Mouse (Mus musculus) heart, embryonic 15.5 days (tissue): ENCODE measurements at regions not wholly inside any gene's neighbourhood (a gene's known extent, or its start where the extent isn't known, plus 50 kb on each side); places are given as distances from the start of the nearest gene placed in this dataset.

Experiments
- ATAC-seq: fragments of 200-750 bp; cut with Nextera tagmentation; replicated peaks from 2 replicates; pipeline ENCODE4 v1.8.0; 2017; ENCODE audit warnings: low read depth, moderate TSS enrichment; ENCODE audit not compliant: insufficient number of reproducible peaks, insufficient read depth, low FRiP score
- H3K27ac ChIP-seq: fragments of 300-500 bp; sonication (generic); 2 replicates; pipeline ENCODE4 v1.5.1; 2015; ENCODE audit warnings: mild to moderate bottlenecking, inconsistent platforms
- H3K27me3 ChIP-seq: fragments of 300-500 bp; sonication (generic); 2 replicates; pipeline ENCODE4 v1.6.1; 2015; ENCODE audit warnings: inconsistent platforms
- H3K36me3 ChIP-seq: fragments of 300-500 bp; sonication (generic); 2 replicates; pipeline ENCODE4 v1.6.1; 2015; ENCODE audit warnings: mild to moderate bottlenecking, inconsistent platforms
- H3K4me1 ChIP-seq: fragments of 300-500 bp; sonication (generic); replicated peaks from 2 replicates; pipeline ENCODE4 v1.6.1; 2015; ENCODE audit warnings: inconsistent platforms
- H3K4me2 ChIP-seq: fragments of 300-500 bp; sonication (generic); 2 replicates; pipeline ENCODE4 v1.6.1; 2015; ENCODE audit warnings: inconsistent platforms, mild to moderate bottlenecking, moderate library complexity
- H3K4me3 ChIP-seq: fragments of 300-500 bp; sonication (generic); 2 replicates; pipeline ENCODE4 v1.5.1; 2015; ENCODE audit warnings: mild to moderate bottlenecking, inconsistent platforms
- H3K9ac ChIP-seq: fragments of 300-500 bp; sonication (generic); 2 replicates; pipeline ENCODE4 v1.6.1; 2015; ENCODE audit warnings: mild to moderate bottlenecking, inconsistent platforms
- H3K9me3 ChIP-seq: fragments of 300-500 bp; sonication (generic); replicated peaks from 2 replicates; pipeline ENCODE4 v1.6.1; 2016; ENCODE audit warnings: inconsistent platforms
- WGBS: fragments of 180-500 bp; shearing (Covaris S2); methylation state at CpG from one replicate; pipeline ENCODE4 v1.1.7; 2015; ENCODE audit warnings: mixed read lengths; 5-methylcytosine and 5-hydroxymethylcytosine counted together

DNA sequence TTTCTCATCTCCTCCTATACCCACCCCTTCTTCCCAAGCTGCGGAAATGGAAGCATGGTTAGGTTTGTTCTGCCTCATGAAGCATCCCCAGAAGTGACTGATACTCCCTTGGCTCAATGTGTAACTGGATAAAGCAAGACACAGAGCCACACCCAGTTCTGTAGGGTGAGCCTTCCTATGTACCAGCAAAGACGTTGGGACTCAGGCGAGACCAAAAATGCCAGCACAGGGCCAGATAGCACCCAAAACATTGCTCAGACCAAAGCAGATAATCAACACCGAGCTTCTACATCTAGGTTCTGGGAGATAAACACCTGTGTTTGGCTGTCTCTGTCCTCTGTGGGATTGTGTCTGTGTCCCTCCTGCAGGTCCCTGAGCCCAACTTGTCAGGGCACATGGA is 212.8 kb upstream of the Irx3 start:
- Histone ChIP-seq H3K9ac (no peak overlapping the region), H3K4me2 (no peak overlapping the region), H3K4me3 (no peak overlapping the region), H3K27ac (no peak overlapping the region), H3K27me3 (0 out of 2 replicates have a peak, but pooled peaks cover 2% of the 10 kb centered on the region), H3K4me1 (no peaks in the 10 kb centered on the region), H3K36me3 (no peaks in the 10 kb centered on the region), H3K9me3 (no peaks in the 10 kb centered on the region)
- no peak for ATAC-seq
- 69% methylated on average over 4 of the region's 4 CpGs for WGBS

DNA sequence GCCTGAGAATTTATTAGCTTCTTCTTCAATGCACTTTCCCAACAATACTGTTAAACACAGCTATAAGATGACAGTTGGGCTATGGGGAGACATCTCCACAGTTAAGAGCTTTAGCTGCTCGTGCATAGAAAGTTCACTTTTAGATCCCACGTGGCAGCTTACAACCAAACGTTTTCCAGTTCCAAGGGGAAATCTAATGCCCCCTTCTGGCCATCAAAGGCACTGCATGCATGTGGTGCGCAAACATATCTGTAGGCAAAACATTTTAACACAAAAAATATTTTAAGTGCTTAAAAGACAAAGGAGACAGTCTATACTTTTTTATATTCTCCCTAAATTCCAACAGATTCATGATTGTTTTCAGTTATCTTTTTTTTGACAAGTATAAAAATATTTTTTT is 211.3 kb upstream of the Irx3 start:
- H3K27ac ChIP-seq: no peak overlapping the region
- H3K36me3 ChIP-seq: no peaks in the 10 kb centered on the region
- no peaks in the 10 kb centered on the region for H3K4me1 ChIP-seq
- no peak for ATAC-seq
- 61% methylated on average over 4 of the region's 4 CpGs for WGBS
- no peak overlapping the region for H3K4me2 ChIP-seq
- H3K9ac ChIP-seq: no peak overlapping the region
- no peak overlapping the region for H3K4me3 ChIP-seq
- peaks cover 6% of the 10 kb centered on the region; the same call in 1 of the 2 replicates for H3K27me3 ChIP-seq
- no peaks in the 10 kb centered on the region for H3K9me3 ChIP-seq

DNA sequence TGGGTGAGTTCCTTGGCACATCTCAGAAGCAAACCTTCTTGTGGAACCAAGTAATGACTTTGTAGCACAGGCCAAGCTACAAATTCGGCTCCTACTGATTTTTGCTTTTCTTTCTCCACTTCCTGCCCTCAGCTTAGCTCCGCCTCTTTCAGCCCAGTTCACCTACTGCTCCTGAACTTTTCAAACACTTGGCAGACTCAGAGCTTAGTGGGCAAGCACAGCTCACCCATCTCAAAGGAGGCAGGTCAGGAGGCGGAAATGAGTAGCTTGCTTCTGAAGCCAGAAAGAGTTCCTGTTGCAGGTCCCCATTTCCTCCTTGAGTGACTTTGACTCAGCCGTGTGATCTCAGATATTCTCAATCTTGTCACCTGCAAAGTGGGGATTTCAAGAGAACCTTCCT is 208.5 kb upstream of the Irx3 start:
- WGBS: 70% methylated on average over 4 of the region's 4 CpGs
- H3K4me3 ChIP-seq: no peak overlapping the region
- H3K9ac ChIP-seq: no peak overlapping the region
- ATAC-seq: no peak
- H3K4me2 ChIP-seq: no peak overlapping the region
- no peaks in the 10 kb centered on the region for H3K36me3 ChIP-seq
- H3K9me3 ChIP-seq: no peaks in the 10 kb centered on the region
- no peak overlapping the region for H3K27ac ChIP-seq
- H3K4me1 ChIP-seq: no peaks in the 10 kb centered on the region
- H3K27me3 ChIP-seq: peaks cover 4% of the 10 kb centered on the region; the same call in 1 of the 2 replicates

DNA sequence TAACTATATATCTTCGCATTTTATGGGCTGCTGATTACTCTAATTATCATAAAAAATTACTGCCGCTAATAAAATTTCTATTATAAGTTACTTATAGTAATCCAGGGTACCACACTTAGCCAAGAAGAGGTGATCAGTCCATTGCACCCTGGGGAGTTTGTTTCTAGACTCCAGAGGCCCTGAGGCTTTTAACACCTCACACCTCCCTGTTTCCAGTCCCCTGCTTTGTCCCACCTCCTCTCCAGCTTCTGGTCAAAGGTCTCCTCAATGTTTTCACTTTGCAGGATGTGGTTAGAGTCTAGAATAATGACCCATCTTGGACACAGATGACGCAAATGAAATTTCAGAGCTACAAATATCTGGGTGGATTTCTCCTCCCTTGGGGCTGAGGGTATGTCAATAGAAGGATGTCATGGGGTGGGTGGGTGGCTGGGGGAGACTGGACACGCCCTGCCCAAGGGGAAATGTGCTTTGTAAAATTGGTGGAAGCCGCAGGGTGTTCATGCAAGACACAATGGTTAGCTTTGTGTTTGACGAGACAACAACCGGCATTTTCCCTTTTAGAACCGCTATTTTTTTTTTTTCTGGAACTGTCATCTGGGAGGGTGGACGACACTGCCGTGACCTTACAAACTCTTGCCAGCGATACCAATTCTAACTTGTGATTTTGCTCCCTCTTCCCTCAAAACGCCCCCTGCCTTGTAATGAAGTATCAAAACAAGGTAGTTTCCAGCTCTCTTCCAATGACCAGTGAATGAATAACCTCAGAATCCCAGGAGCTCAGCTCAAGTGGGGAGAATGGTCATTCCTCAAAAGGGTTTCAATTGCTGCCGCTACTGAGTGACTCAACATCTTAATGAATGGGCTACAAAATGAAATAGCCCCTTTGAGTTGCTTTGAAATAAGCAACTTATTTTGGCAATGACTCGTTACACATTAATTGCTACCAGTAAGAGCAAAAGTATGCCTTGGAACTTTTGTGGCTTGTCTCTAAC is 207.0 kb upstream of the Irx3 start:
- H3K4me2 ChIP-seq: no peak overlapping the region
- H3K27ac ChIP-seq: no peak overlapping the region
- no peak overlapping the region for H3K9ac ChIP-seq
- H3K36me3 ChIP-seq: no peaks in the 10 kb centered on the region
- H3K27me3 ChIP-seq: peaks cover 4% of the 10 kb centered on the region; the same call in 1 of the 2 replicates
- H3K9me3 ChIP-seq: no peaks in the 10 kb centered on the region
- no peak for ATAC-seq
- no peaks in the 10 kb centered on the region for H3K4me1 ChIP-seq
- H3K4me3 ChIP-seq: no peak overlapping the region
- WGBS: 77% methylated on average over 14 of the region's 14 CpGs

DNA sequence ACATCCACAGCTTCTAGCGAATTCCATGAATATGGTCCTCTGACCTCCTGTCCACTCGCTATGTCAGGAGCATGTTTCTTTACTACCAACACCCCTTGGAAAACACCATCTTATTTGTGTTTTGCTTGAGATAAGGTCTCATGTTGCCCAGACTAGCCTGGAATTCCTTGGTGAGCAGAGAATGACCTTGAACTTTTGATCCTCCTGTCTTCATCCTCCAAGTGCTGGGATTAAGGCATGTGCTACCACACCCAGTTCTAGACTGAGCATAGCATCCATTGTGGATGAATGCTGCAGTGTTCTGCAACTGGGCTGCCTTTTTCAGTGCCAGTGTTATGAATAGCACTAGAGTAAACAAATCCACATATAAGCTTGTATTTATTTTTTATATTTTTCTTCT is 203.2 kb upstream of the Irx3 start:
- 88% methylated on average over 2 of the region's 2 CpGs for WGBS

DNA sequence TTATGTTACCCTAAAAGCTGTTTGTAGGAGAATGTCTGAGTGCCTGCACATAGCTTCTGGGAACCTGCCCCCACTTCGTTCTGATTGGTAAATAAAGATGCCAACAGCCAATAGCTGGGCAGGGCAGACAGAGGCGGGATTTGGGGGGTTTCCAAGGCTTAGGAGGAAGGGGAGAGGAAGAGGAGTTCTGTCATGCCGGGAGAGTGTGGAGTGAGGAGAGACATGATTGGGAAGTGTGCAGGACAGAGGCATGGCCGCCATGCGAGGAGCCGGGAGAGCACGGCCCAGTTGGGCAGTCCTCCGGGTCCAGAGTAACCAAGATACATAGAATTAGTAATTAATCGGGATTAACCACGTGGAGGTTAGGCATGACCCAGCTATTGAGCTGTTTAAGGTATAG is 202.7 kb upstream of the Irx3 start:
- Histone ChIP-seq H3K9me3 (no peaks in the 10 kb centered on the region), H3K4me3 (no peak overlapping the region), H3K27me3 (peaks cover 4% of the 10 kb centered on the region; the same call in 1 of the 2 replicates), H3K4me1 (no peaks in the 10 kb centered on the region), H3K27ac (no peak overlapping the region), H3K4me2 (no peak overlapping the region), H3K9ac (no peak overlapping the region), H3K36me3 (no peaks in the 10 kb centered on the region)
- WGBS: 68% methylated on average over 10 of the region's 10 CpGs
- ATAC-seq: no peak

More for the DNA sequence above, 203.2 kb upstream of the Irx3 start:
- peaks cover 4% of the 10 kb centered on the region; the same call in 1 of the 2 replicates for H3K27me3 ChIP-seq
- H3K9me3 ChIP-seq: no peaks in the 10 kb centered on the region
- no peak overlapping the region for H3K4me2 ChIP-seq
- H3K4me3 ChIP-seq: no peak overlapping the region
- no peak overlapping the region for H3K9ac ChIP-seq
- H3K4me1 ChIP-seq: no peaks in the 10 kb centered on the region
- no peaks in the 10 kb centered on the region for H3K36me3 ChIP-seq
- H3K27ac ChIP-seq: no peak overlapping the region
- no peak for ATAC-seq

DNA sequence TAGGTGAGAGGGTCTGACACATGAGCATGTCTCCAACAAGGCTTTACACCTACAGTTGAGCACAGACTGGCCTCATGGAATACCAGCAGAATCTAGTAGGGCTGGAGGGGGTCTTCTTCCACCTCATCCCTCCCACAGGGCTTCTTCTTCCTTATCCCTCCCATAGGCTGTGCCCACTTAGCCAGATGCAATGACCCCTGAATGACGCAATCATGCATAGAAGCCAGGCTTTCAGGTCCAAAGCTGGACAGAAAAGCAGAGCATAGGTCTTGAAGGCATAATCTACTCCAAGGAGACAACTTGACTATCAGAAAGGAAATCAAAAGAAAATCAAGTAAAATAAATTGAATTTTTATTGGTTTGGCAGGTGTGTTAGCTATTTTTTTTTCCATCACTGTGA is 198.5 kb upstream of the Irx3 start:
- Histone ChIP-seq H3K27ac (no peak overlapping the region), H3K36me3 (no peaks in the 10 kb centered on the region), H3K27me3 (peaks cover 8% of the 10 kb centered on the region; the same call in 1 of the 2 replicates), H3K9me3 (peaks cover 2% of the 10 kb centered on the region; the same call in 1 of the 2 replicates), H3K4me2 (no peak overlapping the region), H3K4me3 (no peak overlapping the region), H3K9ac (no peak overlapping the region), H3K4me1 (peaks cover 11% of the 10 kb centered on the region; the same call in 1 of the 2 replicates)
- no peak for ATAC-seq
- WGBS: 92% methylated on average over 1 of the region's 1 CpGs

DNA sequence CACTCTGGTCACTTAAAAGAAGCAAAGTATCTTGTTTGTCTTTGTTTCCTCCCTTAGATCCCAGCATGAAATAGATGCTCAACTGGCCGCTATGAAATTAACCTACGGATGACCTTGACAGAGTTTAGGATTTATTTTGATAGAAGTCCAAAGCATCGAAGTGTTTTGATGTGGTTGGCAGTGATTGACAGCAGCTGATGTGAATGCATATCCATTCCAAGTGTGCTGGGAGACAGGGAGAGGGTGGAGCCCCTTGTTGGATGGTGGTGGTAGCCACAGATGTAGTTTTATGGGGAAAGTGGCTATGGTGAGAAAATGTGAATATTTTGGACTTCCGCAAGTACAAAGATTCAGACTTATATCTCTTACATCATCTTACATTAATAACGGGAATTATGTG is 197.8 kb upstream of the Irx3 start:
- Histone ChIP-seq H3K4me1 (peaks cover 11% of the 10 kb centered on the region; the same call in 1 of the 2 replicates), H3K27me3 (peaks cover 9% of the 10 kb centered on the region; the same call in 1 of the 2 replicates), H3K9ac (no peak overlapping the region), H3K4me3 (no peak overlapping the region), H3K27ac (no peak overlapping the region), H3K36me3 (no peaks in the 10 kb centered on the region), H3K4me2 (no peak overlapping the region), H3K9me3 (peaks cover 2% of the 10 kb centered on the region; the same call in 1 of the 2 replicates)
- 80% methylated on average over 5 of the region's 5 CpGs for WGBS
- no peak for ATAC-seq

DNA sequence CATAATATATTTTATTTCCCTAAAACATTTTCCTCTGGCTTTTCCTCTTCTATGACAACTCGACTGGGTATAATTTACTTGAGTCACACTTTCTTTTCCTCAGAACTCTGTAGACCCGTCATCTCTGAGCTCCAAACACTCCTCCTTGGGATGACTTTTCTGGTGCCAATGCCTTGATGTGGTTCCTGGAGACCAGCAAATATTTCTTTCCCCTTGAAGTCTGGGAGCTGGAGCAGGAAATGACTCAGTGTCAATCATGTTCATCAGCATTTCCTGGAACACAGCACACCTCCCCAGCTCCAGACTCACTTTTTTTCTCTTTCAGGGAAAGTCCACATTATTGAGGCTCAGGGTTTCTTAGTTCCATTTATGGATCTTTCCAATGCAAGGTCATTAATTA is 197.3 kb upstream of the Irx3 start:
- Histone ChIP-seq H3K27me3 (peaks cover 12% of the 10 kb centered on the region; the same call in 1 of the 2 replicates), H3K9me3 (peaks cover 2% of the 10 kb centered on the region; the same call in 1 of the 2 replicates), H3K4me1 (peaks cover 11% of the 10 kb centered on the region; the same call in 1 of the 2 replicates), H3K4me2 (no peak overlapping the region), H3K9ac (no peak overlapping the region), H3K27ac (no peak overlapping the region), H3K4me3 (no peak overlapping the region), H3K36me3 (no peaks in the 10 kb centered on the region)
- WGBS: 76% methylated on average over 2 of the region's 2 CpGs
- no peak for ATAC-seq

DNA sequence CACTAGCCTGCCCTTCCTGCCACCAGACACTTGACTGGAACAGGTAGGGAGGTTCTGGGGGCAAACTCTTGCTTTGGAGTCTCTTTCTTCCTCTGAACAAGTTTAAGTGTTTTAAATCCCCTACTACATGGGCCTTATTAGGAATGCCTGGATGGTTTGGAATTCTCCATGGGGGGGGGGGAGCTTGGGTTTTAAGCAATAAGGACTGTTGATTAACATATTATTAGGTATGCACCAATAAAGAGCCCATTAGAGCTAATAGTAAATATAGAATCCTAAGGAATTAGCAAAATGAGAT is 196.0 kb upstream of the Irx3 start:
- Histone ChIP-seq H3K4me3 (no peak overlapping the region), H3K27me3 (peaks cover 20% of the 10 kb centered on the region), H3K4me1 (peaks cover 11% of the 10 kb centered on the region; the same call in 1 of the 2 replicates), H3K4me2 (no peak overlapping the region), H3K27ac (no peak overlapping the region), H3K9me3 (peaks cover 2% of the 10 kb centered on the region; the same call in 1 of the 2 replicates), H3K9ac (no peak overlapping the region), H3K36me3 (no peaks in the 10 kb centered on the region)
- ATAC-seq: no peak

DNA sequence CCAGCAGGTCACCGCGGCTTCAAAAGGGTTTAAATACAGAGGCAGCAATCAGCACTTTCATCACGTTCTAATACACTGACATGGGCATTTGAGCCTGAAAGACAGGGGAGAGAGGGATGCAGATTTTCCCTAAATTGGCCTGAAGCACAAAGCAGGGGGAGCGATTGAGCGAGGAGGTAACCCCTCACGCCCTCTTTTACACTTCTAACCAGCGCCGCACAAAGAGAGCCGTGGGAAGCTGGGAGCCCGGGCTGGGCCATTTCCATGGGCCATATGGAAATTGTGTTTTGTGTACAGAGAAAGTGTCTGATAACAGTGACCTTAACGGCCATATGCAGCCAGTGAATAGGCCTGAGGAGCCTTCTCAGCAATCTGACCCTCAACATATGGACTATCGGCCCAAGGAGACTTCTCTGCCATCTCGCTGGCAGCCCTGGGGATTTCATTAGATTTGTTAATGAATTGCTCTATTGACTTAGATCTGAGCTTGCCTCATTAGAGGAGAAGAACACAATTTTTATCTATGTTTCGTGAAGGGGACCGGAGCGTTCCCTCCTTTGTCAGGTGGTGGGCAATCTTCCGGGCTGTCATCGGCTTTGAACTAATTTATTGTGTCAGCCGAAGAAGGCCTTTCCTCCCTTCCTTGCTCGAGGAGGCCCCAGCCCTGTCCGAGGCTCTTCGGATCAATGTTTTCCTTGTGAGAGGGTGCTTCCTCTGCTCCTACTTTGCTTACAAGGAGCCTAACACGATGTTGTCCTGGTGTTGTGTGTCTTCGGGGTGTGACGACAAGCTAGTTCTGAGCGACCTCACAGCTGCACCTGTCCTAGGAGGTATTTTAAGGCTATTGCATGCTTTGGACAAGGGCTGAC is 195.4 kb upstream of the Irx3 start:
- H3K9me3 ChIP-seq: peaks cover 2% of the 10 kb centered on the region; the same call in 1 of the 2 replicates
- H3K4me2 ChIP-seq: no peak overlapping the region
- no peak overlapping the region for H3K9ac ChIP-seq
- no peak for ATAC-seq
- no peak overlapping the region for H3K27ac ChIP-seq
- no peaks in the 10 kb centered on the region for H3K36me3 ChIP-seq
- H3K27me3 ChIP-seq: peaks cover 26% of the 10 kb centered on the region
- H3K4me3 ChIP-seq: no peak overlapping the region
- H3K4me1 ChIP-seq: peaks cover 14% of the 10 kb centered on the region
- 57% methylated on average over 26 of the region's 26 CpGs for WGBS
